Mouse (Mus musculus): ENCODE measurements around the gene Cacna1d.

DNA sequence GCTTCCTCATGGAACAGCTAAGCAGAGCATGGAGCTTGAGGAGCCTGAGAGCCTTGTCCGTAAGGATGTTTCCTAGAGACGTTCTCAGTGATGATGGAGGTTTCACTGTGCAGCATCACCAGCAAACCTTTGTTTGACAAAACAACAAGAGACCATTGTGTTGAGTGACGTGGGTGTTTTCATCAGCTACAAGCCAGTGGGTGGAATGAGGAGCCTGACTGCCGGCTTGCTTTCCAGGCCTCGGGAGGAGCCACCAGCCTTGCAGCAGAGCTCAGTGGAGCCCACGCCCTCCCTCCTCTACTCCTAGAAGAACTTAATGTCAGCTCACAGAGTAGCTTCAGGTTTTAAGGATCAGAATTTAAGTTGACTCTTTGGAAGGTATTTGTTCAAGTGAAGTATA is 32.1 kb upstream of the Cacna1d start:
- TF ChIP-seq EP300 (IDR thresholded peaks at IDR 0.05; ENCODE audit: low read depth) (no peak), CTCF (IDR thresholded peaks at IDR 0.05; ENCODE audit: low read depth) (no peak)

Data from liver, postnatal 0 days (tissue).